Mouse (Mus musculus): ENCODE results near the gene Scgb1b12. TPM values are rescaled to one million over a fixed set of nuclear protein-coding genes. Genes with fewer than 3 reads are reported as not detected.
"Not testable (repeated sequence)": the region's sequence is repeated elsewhere in the genome, so short reads cannot be mapped to it uniquely, and the experiment has no call there.

Gene Scgb1b12
- not detected in 2 replicates for polyA plus RNA-seq (2012; rRNA removed)

DNA sequence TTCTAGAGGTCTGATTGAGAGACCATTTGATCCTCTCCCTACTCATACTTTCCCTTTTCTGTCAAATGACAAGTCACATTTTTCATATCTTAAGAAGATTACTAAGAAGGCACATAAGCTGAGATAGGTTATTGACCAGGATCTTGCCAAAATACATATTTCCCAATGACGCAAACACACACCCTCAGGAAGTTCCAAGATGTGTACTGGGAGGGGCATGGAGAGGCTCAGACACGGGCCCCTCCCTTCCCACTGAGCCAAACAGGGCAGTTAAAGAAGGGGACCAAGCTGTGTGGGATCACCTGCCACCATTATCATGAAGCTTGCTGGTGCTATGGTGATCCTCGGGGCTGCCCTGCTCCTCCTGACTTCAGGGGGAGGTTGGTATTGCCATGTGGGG, at the start of gene Scgb1b12:
TSS of gene Scgb1b12 (plus strand) at position 301 of the 400 bp plus-strand sequence.
- not testable (repeated sequence) for DNase-seq; H3K4me3 ChIP-seq (replicated peaks; ENCODE audit: insufficient read depth, low read depth, low read length); H3K27ac ChIP-seq (ENCODE audit: insufficient read depth, low read length); H3K4me1 ChIP-seq (ENCODE audit: control insufficient read depth, insufficient read depth, low read length); H3K27me3 ChIP-seq (ENCODE audit: control insufficient read depth, insufficient read depth, low read length)
- WGBS: 56% methylated on average over 3 of the region's 3 CpGs

DNA sequence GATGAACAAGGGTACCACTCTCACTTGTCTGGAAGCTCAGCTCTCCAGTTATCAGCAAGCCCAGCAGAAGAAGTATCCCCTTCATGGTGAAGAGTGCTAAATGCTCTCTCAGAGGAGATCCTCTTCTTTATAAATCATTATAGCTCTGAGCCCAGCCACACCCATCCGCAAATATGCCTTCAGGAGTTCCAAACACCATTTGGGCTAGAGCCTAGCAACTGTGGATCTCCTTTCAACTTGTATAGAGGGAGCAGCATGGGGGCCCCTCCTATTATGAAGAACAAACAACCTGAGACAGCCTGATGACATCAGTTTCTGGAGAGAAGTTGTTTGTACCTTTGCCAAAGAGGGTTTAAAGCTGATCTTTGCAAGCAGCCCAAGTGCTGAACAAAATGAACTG, 6.8 kb upstream of the Scgb1b12 start, which contains the start of gene Scgb2b12:
TSS of gene Scgb2b12 (minus strand) at position 101 of the 400 bp plus-strand sequence.
- not testable (repeated sequence) for H3K4me3 ChIP-seq (replicated peaks; ENCODE audit: insufficient read depth, low read depth, low read length); H3K4me1 ChIP-seq (ENCODE audit: control insufficient read depth, insufficient read depth, low read length); DNase-seq; H3K27ac ChIP-seq (ENCODE audit: insufficient read depth, low read length); H3K27me3 ChIP-seq (ENCODE audit: control insufficient read depth, insufficient read depth, low read length)
- 74% methylated on average over 1 of the region's 1 CpGs for WGBS

Other genes starting within 250 kb of the Scgb1b12 start
- gene Scgb1b10, start 233.3 kb upstream of the Scgb1b12 start, polyA plus RNA-seq (2012; rRNA removed): not detected in 2 replicates
- gene Scgb2b11, start 123.0 kb upstream of the Scgb1b12 start, polyA plus RNA-seq (2012; rRNA removed): not detected in 2 replicates
- gene Scgb1b11, start 111.3 kb upstream of the Scgb1b12 start, polyA plus RNA-seq (2012; rRNA removed): not detected in 2 replicates
- not detected in 2 replicates for gene Scgb2b12, start 6.9 kb upstream of the Scgb1b12 start, polyA plus RNA-seq (2012; rRNA removed)
- not detected in 2 replicates for gene Scgb1b29, start 107.4 kb downstream of the Scgb1b12 start, polyA plus RNA-seq (2012; rRNA removed)